Mouse (Mus musculus) common myeloid progenitor, adult 5-6 weeks (primary cell): ENCODE data around the gene Mapk8ip3. TPM values are rescaled to one million over a fixed set of nuclear protein-coding genes. Genes with fewer than 3 reads are reported as not detected.

Source experiments
- ATAC-seq: replicated peaks from 2 replicates; pipeline ENCODE4 v1.8.0; 2016; ENCODE audit warnings: low read depth, mild to moderate bottlenecking, moderate TSS enrichment, inconsistent platforms; ENCODE audit not compliant: poor library complexity, severe bottlenecking
- total RNA-seq: library from RNA; stranded (forward); fragments of 200-1000, 187-1606 nt; gene quantifications from 2 replicates; pipeline ENCODE4 v1.2.3, GENCODE M21; 2017

The Mapk8ip3 gene
- total RNA-seq, 1 experiment from 2014 or later = 33.2 TPM

- ATAC-seq = no peak
Observed at GRCm38 (mm10) chr17:24886932-24887271, 49.9 kb downstream of the Mapk8ip3 start.

DNA sequence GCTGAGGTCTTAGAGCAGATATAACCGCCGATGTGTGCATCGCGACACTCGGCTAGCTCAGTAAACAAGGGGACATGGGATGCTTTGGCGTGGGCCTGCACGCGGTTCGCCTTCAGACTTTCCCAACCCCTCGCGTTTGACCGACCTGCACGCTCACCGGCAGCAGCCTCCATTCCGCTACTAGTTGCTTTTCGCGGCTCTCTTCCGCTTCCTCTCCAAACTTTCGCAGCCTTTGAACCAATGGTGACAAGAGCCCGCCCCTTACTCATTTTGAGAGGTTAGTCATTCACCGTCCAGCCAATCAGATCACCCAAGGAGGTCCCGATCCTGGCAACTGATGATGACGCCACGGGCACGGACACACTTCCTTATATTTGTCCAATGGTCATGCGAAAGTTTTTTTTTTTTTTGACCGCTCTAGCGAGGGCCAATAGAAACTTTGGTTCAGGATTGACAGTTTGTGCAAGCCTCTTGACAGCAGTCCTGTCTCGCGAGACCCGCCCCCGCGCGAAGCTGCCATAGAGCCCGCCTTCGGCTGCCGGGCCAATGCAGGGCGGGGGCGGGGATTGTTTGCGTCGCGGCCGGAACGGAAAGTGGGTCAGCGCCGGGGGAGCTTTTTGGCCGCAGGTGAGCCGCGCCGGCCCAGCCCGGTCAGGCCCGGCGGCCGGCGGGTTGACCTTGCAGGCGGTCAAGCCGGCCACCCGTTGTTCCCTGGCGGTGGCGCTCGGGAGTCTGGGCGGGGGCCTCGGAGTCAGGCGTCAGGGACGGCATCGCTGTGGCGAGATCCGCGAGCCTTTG is 50.4 kb downstream of the Mapk8ip3 start, which contains the start of the genes Nubp2 and Spsb3:
TSS of gene Nubp2 (minus strand) at position 216 of the 798 bp plus-strand sequence.
TSS of gene Spsb3 (plus strand) at position 510 of the 798 bp plus-strand sequence.
- peak; percentile 93 for ATAC-seq

DNA sequence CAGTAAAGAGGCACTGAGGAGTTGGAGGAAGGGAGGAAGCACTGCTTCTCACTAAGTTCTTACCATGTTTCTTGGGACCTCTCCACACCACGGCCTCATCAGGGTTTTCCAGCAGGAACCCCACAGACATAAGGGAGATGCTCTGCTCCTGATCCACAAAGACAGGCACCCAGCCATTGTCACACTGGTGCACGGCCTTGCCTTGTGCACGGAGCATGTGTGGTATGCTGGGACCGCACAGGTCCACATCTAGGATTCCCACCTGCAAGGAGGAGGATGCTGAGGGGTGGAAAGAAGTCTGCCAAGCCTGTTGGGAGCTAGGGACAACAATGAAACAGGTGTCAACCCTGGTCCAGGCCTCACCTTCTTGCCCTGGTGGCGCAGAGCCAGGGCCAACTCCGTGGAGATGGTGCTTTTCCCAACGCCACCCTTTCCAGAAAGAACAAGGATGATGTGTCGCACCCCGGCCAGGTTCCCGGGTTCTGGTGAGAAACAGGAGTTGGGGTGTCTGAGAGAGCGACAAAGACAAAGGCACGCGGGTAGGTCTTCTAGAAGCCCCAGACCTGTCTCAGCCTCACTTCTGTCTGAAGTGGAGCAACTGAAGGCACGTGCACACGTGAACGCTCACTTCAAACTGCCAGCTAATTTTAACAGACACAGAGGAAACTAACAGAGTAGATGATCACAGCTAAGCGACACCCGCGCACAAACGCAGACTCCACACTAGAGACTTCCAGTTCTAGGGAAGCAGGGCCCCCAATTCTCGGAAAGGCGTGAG is 51.2 kb downstream of the Mapk8ip3 start:
- ATAC-seq = no peak

- ATAC-seq = no peak
Observed at GRCm38 (mm10) chr17:24884391-24884790, 52.4 kb downstream of the Mapk8ip3 start.

GRCm38 (mm10) chr17:24881738-24882440 is 54.9 kb downstream of the Mapk8ip3 start:
- peak; percentile 43 for ATAC-seq

DNA sequence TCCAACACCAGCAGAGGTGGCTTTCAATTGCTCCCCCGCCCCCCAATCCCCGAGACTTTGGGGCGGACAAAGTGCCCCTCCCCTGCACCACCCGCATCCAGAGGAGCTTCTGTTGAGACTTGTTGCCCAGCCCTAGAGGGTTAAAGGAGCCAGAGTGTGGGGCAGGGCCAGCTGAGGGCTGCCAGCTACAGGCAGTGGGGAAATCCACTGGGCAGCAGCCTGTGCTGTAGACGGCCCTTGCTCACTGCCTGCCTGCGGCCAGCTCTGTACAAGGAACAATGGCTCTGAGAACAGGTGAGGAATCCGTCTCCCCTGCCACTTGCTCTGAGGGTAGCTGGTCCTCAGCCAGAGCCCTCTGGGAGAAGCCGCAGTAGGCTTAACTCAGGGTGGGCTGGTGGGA is 58.2 kb downstream of the Mapk8ip3 start:
- no peak for ATAC-seq

DNA sequence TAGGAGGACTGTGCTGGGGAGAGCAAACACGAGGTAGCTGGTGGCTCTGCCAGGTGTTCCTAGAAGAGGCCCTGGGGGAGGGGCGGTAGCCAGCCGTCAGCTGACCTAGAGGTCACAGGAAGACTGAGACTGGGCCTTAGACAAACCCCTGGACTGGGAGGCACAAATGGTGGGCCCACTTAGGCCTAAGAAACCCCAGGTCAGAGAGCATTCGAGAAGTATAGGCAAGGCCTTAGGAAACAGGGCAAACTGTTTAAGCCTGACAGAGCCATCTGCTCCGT is 58.7 kb downstream of the Mapk8ip3 start:
- no peak for ATAC-seq

- ATAC-seq = no peak
Observed at GRCm38 (mm10) chr17:24877336-24878116, 59.3 kb downstream of the Mapk8ip3 start.

DNA sequence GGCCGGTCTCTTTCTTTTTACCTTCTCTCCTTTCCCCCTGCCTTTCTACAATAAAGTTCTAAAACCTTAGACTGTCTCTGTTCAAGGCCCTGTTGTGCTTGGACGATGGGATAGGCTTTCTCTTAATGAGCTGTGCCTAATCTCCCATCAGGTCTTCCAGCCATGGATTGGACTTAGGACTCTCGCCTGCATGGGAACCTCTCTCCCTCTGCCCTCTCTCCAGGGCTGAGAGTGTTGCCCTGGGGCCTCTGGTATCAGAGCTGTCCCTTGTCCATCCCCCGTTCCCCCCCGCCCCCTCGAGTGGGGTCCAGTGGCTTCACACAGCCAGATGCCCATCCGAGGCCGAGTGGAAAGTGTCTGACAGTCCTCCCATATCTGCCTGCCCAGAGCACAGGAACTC is 61.8 kb downstream of the Mapk8ip3 start:
- no peak for ATAC-seq

DNA sequence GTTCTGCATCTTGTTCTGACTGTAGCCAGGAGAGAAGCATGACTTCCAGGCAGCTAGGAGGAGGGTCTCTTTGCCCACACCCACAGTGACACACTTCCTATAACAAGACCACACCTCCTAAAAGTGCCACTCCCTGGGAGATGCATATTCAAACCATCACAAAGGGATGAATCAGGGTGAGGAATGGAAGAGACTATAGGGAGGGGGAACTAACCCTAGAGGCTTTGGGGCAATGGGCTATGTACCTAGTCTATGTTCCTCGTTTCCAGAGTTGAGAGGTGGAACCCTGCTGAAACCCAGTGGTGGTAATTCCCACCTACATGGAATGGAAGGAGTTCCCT is 62.4 kb downstream of the Mapk8ip3 start:
- 0 out of 2 replicates have a peak, but pooled peaks have one; percentile 25 for ATAC-seq

DNA sequence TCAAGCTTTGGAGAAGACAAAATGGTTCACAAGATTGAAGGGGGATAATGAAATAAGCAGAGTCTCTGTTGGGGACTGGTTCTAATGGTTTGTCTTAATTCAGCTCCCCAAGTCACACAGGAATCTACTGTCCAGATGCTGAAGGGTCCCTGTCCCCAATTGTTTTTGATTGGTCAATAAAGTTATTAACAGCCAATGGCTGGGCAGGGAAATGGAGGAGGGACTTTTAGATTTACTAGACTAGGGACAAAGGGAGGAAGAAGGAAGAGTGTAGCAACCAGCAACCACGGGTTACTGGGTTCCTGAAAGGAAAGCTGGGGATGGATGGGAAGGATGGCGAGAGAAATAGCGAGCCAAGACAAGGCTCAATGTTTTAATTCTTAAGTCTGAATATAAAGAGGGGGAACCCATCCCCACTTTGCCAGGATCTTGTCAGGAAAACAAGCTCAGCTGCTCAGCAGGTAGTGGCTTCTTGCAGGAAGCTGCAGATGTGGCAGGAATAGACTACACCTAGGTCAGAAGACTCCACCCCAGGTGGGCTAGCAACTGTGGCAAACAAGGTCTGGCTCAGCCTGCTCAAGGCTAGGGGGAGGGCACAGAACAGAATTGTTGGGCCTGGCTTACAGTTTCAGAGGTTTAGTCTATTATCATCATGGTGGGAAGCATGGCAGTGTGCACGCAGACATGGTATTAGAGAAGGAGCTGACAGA is 62.9 kb downstream of the Mapk8ip3 start:
- no peak for ATAC-seq

- no peak for ATAC-seq
Observed at GRCm38 (mm10) chr17:24867914-24868313, 68.9 kb downstream of the Mapk8ip3 start.

DNA sequence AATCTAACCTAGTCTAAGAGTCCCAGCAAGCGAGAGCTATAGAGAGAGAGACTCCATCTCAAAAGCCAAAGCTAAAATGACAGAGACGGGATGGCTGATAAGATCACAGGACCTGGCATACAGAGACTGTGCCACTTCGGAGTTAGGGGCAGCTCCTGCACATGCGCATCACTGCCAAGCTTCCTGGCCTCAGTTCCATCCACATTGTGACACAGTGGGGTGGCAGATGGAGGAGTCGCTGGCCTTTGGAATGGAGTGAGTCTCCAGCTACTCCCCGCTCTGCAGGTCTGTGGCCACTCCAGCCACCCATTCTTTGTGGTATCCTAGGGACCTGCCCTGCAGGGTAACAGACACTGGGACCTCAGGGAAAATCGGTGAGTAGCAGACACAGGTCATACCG is 71.0 kb downstream of the Mapk8ip3 start, which contains the start of gene Igfals:
TSS of gene Igfals (plus strand) at position 222 of the 400 bp plus-strand sequence.
- no peak for ATAC-seq

DNA sequence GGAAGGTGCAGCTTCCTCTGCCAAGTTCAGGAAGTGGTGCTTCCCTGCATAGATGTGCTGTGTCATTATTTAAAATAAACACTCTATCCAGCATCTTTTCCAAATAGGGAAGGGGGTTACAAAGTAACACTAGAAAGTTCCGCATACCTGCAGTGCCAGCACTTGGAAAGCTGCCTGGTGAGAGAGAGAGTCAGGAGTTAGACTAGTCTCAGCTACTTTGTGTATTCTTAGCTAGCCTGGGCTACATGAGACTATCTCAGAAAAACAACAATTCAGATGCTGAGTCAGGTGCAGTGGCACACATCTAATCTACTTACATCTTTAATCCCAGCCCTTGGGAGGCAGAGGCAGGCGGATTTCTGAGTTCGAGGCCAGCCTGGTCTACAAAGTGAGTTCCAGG is 75.0 kb downstream of the Mapk8ip3 start:
- no peak for ATAC-seq

GRCm38 (mm10) chr17:24860076-24860475 is 76.7 kb downstream of the Mapk8ip3 start:
- ATAC-seq = 0 out of 2 replicates have a peak, but pooled peaks have one; percentile 6

- ATAC-seq = peak; percentile 96
Observed at GRCm38 (mm10) chr17:24858967-24859366, 77.8 kb downstream of the Mapk8ip3 start.

GRCm38 (mm10) chr17:24857831-24858470 is 78.8 kb downstream of the Mapk8ip3 start:
- no peak for ATAC-seq

- ATAC-seq = no peak
Observed at GRCm38 (mm10) chr17:24856589-24856988, 80.2 kb downstream of the Mapk8ip3 start.
